Mouse (Mus musculus) frontal cortex, adult (tissue): ENCODE results near the gene Ech1.

Experiments
- ATAC-seq: cut with Nextera tagmentation; 2 replicates; pipeline ENCODE4 v1.9.2; 2017; ENCODE audit warnings: mild to moderate bottlenecking, moderate library complexity, mixed read lengths; ENCODE audit not compliant: low TSS enrichment

Ech1 gene

DNA sequence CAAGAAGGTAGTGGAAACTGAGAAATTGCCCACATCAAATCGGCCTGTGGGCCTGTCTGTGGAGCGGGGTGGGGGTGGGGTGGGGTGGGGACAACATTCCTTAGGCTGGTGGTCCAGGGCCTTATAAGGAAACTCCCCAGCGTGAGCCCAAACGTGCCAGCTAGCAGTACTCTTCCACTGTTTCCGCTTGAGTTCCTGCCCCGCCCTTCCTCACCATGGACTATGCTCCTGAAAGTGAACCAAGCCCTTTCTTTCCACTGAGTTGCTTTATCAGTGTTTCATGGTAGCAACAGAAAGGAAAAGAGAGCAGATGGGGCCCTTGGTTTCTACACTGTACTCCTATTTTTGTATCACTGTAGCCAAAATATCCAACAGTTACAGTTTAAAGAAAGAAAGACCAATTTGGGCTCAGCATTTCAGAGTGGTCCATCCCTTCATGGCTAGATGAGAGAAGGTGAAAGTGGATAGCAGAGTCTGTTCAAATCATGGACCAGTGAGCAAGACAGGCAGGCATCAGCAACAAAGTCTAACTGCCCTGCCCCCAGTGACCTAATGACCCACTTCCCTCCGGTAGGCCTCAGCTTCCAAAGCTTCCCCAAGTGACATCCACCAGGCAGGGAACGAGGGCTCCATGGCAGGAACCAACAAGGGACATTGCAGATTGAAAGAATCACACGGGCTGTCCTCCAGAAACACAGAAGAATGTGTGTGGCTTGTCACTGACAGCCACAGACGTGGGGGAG lies 22.0 kb upstream of the Ech1 start:
- ATAC-seq = peak; percentile 29; the same call in 1 of the 2 replicates

GRCm38 (mm10) chr7:28803756-28804155 lies 21.3 kb upstream of the Ech1 start:
- no peak for ATAC-seq

DNA sequence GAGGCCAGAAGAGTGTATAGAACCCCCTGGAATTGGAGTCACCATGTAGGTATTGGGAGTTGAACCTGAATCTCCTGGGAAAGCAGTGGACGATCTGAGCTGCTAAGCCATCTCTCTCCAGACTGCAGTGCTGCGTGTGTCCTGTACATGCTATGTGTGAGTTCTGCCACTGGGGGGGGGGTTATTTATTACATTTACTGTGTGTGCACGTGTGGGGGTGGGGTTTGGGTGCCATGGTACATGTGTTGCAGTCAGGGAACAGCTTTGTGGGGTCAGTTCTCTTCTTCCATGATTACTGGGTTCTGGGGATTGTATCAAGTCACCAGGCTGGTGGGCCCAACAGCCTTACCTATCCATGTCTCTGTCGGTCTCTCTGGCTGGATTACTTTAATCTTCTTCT lies 18.1 kb upstream of the Ech1 start:
- no peak for ATAC-seq

- no peak for ATAC-seq
These were observed 17.3 kb upstream of the Ech1 start for GRCm38 (mm10) chr7:28807641-28808220.

- no peak for ATAC-seq
These were observed 16.6 kb upstream of the Ech1 start, which contains the start of gene Hnrnpl for GRCm38 (mm10) chr7:28808221-28808941. TSS of gene Hnrnpl (plus strand) at chr7:28808541.

GRCm38 (mm10) chr7:28808957-28809393 lies 16.0 kb upstream of the Ech1 start:
- ATAC-seq = peak; percentile 47

DNA sequence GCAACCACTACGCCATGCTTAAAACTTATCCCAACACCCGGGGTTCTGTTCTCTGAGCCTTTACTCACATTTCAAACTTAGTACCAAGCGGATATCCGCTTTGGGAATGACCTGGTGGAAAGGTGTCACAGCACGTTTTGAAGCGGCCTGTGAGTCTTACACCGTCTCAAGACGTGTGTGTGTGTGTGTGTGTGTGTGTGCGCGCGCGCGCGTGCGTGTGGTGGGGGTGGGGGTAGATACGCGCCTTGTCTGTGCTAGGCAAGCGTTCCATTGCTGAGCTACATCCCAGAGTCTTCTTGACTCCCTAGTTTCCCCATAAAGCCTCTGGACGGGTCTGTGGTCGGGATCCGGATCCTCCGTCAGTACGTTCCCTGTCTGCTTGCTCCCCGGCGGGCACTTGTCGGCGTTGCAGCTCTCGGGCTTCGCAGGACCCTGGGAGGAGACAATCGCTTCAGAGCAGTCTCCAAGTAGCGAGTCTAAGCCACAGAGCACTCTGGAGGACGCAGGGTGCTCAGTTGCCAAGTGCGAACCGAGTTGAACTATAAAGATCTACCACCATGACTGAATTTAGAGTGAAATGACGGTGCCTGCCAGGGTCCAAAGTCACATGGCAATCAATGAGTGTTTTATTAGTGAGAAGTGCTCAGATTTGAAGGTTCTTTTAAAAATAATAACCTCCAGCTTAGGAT lies 15.5 kb upstream of the Ech1 start:
- no peak for ATAC-seq

GRCm38 (mm10) chr7:28810107-28811066 lies 14.6 kb upstream of the Ech1 start:
- peak; percentile 76 for ATAC-seq

DNA sequence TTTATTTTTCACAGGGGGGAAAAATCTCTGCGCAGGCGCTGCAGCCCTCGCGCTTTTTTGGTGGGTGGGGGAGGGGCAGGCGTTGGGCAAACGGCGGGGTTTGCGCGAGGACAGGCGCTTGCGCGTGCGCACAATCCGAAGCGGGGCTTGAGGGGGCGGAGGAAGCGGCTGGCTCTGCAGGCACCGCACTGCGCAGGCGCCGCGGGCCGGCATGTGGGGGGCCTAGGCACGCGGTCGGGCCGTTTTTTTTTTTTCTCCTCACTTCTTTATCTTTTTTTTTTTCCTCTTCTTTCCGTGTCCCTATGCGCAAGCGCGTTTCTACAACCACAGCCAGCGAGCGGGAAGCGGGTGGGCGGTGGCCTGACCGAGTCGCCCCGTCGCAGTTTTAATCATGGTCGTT lies 13.8 kb upstream of the Ech1 start:
- ATAC-seq = no peak; the same call in 1 of the 2 replicates

- ATAC-seq = no peak
These were observed 13.3 kb upstream of the Ech1 start for GRCm38 (mm10) chr7:28811640-28812275.

GRCm38 (mm10) chr7:28812436-28812835 lies 12.6 kb upstream of the Ech1 start:
- no peak for ATAC-seq

- ATAC-seq = no peak
These were observed 12.1 kb upstream of the Ech1 start for GRCm38 (mm10) chr7:28812949-28813348.

- ATAC-seq = no peak
These were observed 10.5 kb upstream of the Ech1 start for GRCm38 (mm10) chr7:28814306-28815034.

DNA sequence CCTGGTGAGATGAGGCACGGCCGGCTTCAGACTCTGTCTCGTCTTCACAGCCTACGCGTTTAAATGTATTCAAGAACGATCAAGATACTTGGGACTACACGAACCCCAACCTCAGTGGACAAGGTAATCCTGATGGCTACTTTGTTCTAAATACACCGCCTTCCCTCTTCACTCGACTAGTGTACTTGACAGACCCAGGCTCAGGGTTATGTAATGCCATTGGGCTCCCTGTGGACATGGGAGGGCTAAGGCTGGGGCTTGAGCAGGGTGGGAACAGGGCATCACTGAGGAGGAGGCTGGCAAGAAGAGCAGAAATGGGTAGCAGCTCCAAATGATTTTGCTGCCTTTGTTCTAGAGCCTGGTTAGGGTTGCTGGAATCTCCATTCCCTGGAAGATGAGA lies 9.8 kb upstream of the Ech1 start:
- no peak for ATAC-seq

DNA sequence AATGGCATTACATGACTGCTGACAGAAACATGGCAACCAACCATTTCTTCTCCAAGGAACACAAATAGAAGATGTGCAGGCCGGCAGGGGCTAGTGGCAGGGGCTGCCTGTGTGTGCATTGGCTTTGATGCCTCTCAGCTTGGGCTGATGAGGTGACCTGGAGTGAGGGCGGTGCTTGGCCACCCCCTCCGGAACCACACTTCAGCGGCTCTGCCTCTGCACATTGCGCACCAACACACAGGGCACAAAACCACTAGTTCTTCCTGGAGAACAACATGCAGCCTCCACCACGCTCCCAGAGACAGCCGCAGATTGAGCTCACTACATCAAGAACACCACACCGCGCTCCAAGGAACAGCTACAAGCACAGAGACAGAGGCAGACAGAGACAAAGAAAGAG lies 8.8 kb upstream of the Ech1 start:
- ATAC-seq = no peak

- ATAC-seq = no peak
These were observed 8.1 kb upstream of the Ech1 start for GRCm38 (mm10) chr7:28816920-28817319.

GRCm38 (mm10) chr7:28817524-28817923 lies 7.5 kb upstream of the Ech1 start:
- ATAC-seq = no peak

DNA sequence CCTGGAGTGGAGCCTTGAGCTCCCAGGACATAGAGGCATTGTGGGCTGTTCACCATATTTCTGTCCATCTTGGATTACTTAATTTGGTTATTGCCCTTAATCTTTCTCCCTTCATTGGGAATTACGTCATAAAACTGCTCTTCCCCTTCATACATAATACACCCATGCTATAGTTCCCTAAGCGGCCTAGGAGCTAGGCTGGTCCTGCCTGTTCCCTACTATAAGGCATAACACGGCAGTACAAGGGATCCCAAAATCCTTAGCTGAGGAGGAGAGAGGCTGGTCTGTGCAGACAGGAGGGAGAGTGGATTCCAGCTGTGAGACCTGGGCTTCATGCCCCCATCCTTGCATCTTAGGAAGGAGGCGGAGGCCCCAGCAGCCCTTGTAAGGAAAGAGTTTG lies 7.1 kb upstream of the Ech1 start:
- ATAC-seq = no peak

DNA sequence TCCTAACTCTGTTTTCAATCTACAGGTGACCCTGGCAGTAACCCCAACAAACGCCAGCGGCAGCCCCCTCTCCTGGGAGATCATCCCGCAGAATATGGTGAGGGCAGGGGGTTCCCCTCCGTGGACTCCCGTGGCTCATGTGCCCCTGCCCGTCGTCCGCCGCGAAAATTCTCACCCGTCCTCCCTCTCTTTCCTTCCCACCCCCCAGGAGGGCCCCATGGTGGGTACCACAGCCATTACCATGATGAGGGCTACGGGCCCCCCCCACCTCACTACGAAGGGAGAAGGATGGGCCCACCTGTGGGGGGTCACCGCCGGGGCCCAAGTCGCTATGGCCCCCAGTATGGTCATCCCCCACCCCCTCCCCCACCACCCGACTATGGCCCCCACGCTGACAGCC lies 6.6 kb upstream of the Ech1 start:
- no peak for ATAC-seq
